Mouse (Mus musculus) heart, postnatal 0 days (tissue): ENCODE results near the gene Gps2.

ENCODE experiments used
- CTCF ChIP-seq: IDR thresholded peaks from 2 replicates; pipeline ENCODE4 v1.5.1; 2016; ENCODE audit warnings: antibody characterized with exemption, control low read depth, low read depth
- EP300 ChIP-seq: IDR thresholded peaks from 2 replicates; pipeline ENCODE4 v1.6.1; 2016; ENCODE audit warnings: antibody characterized with exemption, low read depth

- TF ChIP-seq EP300 (no peak), CTCF (no peak)
Measured at GRCm38 (mm10) chr11:69938401-69938979, 24.8 kb downstream of the Gps2 start.
